Mouse (Mus musculus): ENCODE results near the gene Adam29. TPM values are rescaled to one million over a fixed set of nuclear protein-coding genes. Genes with fewer than 3 reads are reported as not detected.

Gene Adam29
- not detected in 2 replicates for polyA plus RNA-seq (2021; fragmentation: Nextera tagmentation)
- long read RNA-seq, experiment 1, result 0 reads
- long read RNA-seq, experiment 2, result 0 reads

DNA sequence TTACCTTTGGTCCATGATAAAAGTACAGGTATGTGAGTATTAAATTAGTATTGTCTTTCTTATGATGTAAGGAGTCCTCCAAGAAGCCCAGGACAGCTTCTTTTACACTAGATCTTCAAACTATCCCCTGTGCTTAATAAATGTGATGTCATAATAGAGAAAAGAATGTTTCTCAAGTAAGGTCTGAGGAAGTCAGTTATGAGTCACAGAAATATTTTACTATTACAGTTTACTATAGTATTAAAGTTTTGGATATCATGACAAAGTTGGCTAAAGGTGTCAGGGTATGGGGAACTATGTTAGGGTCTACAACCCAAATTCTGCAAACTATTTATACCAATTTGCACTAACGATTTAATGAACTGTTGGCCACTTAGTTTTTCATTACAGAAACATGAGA lies at the start of gene Adam29:
Adam29 (minus strand) TSS at position 101 of the 400 bp plus-strand sequence.

DNA sequence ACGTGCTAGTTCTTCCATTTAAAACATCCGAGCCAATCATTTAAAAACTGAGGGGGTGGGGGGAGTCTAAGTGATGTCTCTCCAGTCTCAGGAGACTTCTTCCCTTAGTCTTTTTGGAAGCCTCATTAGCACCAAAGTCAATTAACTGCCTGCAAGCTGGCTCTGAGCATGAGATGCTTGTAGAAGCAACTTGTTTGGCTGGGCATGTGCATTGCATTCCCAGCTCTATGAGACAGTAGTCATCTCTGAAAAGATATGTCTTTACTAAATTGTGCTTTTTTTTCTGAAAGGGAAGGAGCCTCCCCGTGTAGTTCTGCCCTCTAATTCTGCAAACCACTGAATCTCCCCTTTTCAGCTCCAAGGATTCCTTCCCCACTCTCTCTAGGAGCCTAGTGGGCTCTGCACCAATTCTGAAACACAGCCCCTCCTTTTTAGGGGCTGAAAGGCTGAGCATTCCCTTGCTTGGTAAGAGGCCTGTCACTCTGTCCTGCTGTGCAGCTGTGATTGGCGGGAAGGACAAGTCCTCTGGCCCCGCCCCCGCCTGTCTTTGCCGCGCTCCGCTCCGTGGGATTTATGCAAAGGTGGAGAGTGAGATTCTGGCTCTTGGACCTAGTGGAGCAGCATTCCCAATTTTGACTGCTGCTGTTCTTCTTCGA lies 33.2 kb upstream of the Adam29 start, which contains the start of gene Glra3:
Glra3 (plus strand) TSS at position 591 of the 656 bp plus-strand sequence.

Other genes with a start within 250 kb of the Adam29 start
- gene Glra3, start 33.5 kb upstream of the Adam29 start, polyA plus RNA-seq (2021; fragmentation: Nextera tagmentation), result 1.7 and 2.1 TPM in 2 replicates